Mouse (Mus musculus): ENCODE data around the gene Riox1.

GRCm38 (mm10) chr12:83949776-83950492 is 474 bp upstream of the Riox1 start:
- TF ChIP-seq CTCF (IDR thresholded peaks at IDR 0.05; ENCODE audit: extremely low read depth, insufficient read depth, low read length) (no peak), POLR2A (IDR thresholded peaks at IDR 0.05; ENCODE audit: extremely low read depth, insufficient read depth, low read length) (no peak)
